Mouse (Mus musculus) CH12.LX (cell line): ENCODE measurements around the gene Prune2. TPM values are rescaled to one million over a fixed set of nuclear protein-coding genes. Genes with fewer than 3 reads are reported as not detected.

ENCODE experiments used
- DNase-seq: peaks from one replicate; pipeline ENCODE4 v3.0.0-alpha.2; 2013; ENCODE audit errors: extremely low read depth
- H3K27ac ChIP-seq: 2 replicates; pipeline ENCODE4 v1.5.1; 2012; ENCODE audit warnings: low read depth, mild to moderate bottlenecking, control low read depth, moderate library complexity; ENCODE audit not compliant: insufficient read depth
- H3K27me3 ChIP-seq: replicated peaks from 2 replicates; pipeline ENCODE3; 2012; ENCODE audit warnings: inconsistent platforms
- H3K36me3 ChIP-seq, 2 experiments: replicated peaks in 1 of 2; 2 replicates each; pipeline versions ENCODE3 to v1.6.1; 2012; ENCODE audit warnings: inconsistent platforms in 1 of 2, low read length in 1 of 2, mild to moderate bottlenecking in 1 of 2, mixed read lengths in 1 of 2, moderate library complexity in 1 of 2; ENCODE audit not compliant: control insufficient read depth in 1 of 2, insufficient read depth in 1 of 2
- H3K4me1 ChIP-seq, 2 experiments: 2 replicates each; pipeline ENCODE4 v1.6.1; 2012; ENCODE audit warnings: inconsistent platforms in 1 of 2, moderate library complexity in 1 of 2; ENCODE audit not compliant: insufficient read depth in 2 of 2, control insufficient read depth in 1 of 2
- H3K4me2 ChIP-seq: 2 replicates; pipeline ENCODE4 v1.6.1; 2012; ENCODE audit warnings: low read depth, mild to moderate bottlenecking, control low read depth; ENCODE audit not compliant: poor library complexity, insufficient read depth, severe bottlenecking
- H3K4me3 ChIP-seq, 3 experiments: fragments of 150-350 bp in 1 of 3; sonication (generic) in 1 of 3; replicated peaks in 1 of 3; 2 replicates each; pipeline versions ENCODE3 to v1.5.1; 2011 to 2012; ENCODE audit warnings: low read depth in 2 of 3, low read length in 2 of 3, mild to moderate bottlenecking in 2 of 3, moderate library complexity in 2 of 3, control low read depth in 1 of 3, improper control_type of control experiment in 1 of 3, inconsistent platforms in 1 of 3, mixed read lengths in 1 of 3; ENCODE audit not compliant: poor library complexity in 1 of 3
- H3K79me2 ChIP-seq: replicated peaks from 2 replicates; pipeline ENCODE4 v1.6.1; 2012; ENCODE audit warnings: mild to moderate bottlenecking, moderate library complexity; ENCODE audit not compliant: control insufficient read depth, poor library complexity, insufficient read depth, severe bottlenecking; ENCODE audit errors: extremely low read depth
- H3K9ac ChIP-seq: 2 replicates; pipeline ENCODE4 v1.6.1; 2012; ENCODE audit warnings: low read depth, mild to moderate bottlenecking, control low read depth, moderate library complexity; ENCODE audit not compliant: insufficient read depth
- H3K9me3 ChIP-seq: replicated peaks from 2 replicates; pipeline ENCODE3; 2012; ENCODE audit warnings: low read length, inconsistent platforms, mixed read lengths
- BHLHE40 ChIP-seq: IDR thresholded peaks from 2 replicates; pipeline ENCODE4 v1.6.1; 2011; ENCODE audit warnings: mild to moderate bottlenecking, low read depth, low read length, improper control_type of control experiment
- CHD1 ChIP-seq: IDR thresholded peaks from 2 replicates; pipeline ENCODE4 v1.6.1; 2012; ENCODE audit warnings: low read depth, low read length, improper control_type of control experiment, inconsistent platforms
- CTCF ChIP-seq, 2 experiments: IDR thresholded peaks in 1 of 2; conservative IDR thresholded peaks in 1 of 2; 2 replicates each; pipeline ENCODE4 v1.5.1; 2011 to 2012; ENCODE audit warnings: low read depth in 2 of 2, low read length in 2 of 2, improper control_type of control experiment in 1 of 2, inconsistent platforms in 1 of 2, mild to moderate bottlenecking in 1 of 2, moderate library complexity in 1 of 2
- E2F4 ChIP-seq: IDR thresholded peaks from 2 replicates; pipeline ENCODE4 v1.6.1; 2011; ENCODE audit warnings: low read depth, low read length, improper control_type of control experiment; ENCODE audit not compliant: insufficient replicate concordance
- EP300 ChIP-seq: IDR thresholded peaks from 2 replicates; pipeline ENCODE4 v1.6.1; 2011; ENCODE audit warnings: low read length, improper control_type of control experiment
- ETS1 ChIP-seq: conservative IDR thresholded peaks from 2 replicates; pipeline ENCODE4 v1.6.1; 2012; ENCODE audit warnings: low read depth, mild to moderate bottlenecking, inconsistent platforms, low read length, improper control_type of control experiment, moderate library complexity
- HCFC1 ChIP-seq: IDR thresholded peaks from 2 replicates; pipeline ENCODE4 v1.6.1; 2012; ENCODE audit warnings: low read depth, mild to moderate bottlenecking, inconsistent platforms, low read length, improper control_type of control experiment
- IRF4 ChIP-seq: IDR thresholded peaks from 2 replicates; pipeline ENCODE4 v1.6.1; 2014; ENCODE audit warnings: low read depth, mild to moderate bottlenecking, inconsistent platforms, low read length, improper control_type of control experiment
- JUN ChIP-seq: IDR thresholded peaks from 2 replicates; pipeline ENCODE4 v1.6.1; 2011; ENCODE audit warnings: low read depth, mild to moderate bottlenecking, low read length, improper control_type of control experiment, moderate library complexity; ENCODE audit not compliant: insufficient read depth
- JUND ChIP-seq: conservative IDR thresholded peaks from 2 replicates; pipeline ENCODE4 v1.6.1; 2011; ENCODE audit warnings: low read depth, low read length, improper control_type of control experiment
- MAZ ChIP-seq: IDR thresholded peaks from 2 replicates; pipeline ENCODE4 v1.6.1; 2012; ENCODE audit warnings: low read depth, mild to moderate bottlenecking, inconsistent platforms, low read length, improper control_type of control experiment, moderate library complexity
- MYC ChIP-seq: IDR thresholded peaks from 2 replicates; pipeline ENCODE4 v1.6.1; 2011; ENCODE audit warnings: low read depth, mild to moderate bottlenecking, improper control_type of control experiment, low read length
- NELFE ChIP-seq: IDR thresholded peaks from 2 replicates; pipeline ENCODE4 v1.6.1; 2011; ENCODE audit warnings: low read depth, low read length, improper control_type of control experiment
- NRF1 ChIP-seq: IDR thresholded peaks from 2 replicates; pipeline ENCODE4 v1.6.1; 2014; ENCODE audit warnings: low read depth, mild to moderate bottlenecking, inconsistent platforms, low read length, improper control_type of control experiment, moderate library complexity
- POLR2AphosphoS2 ChIP-seq: IDR thresholded peaks from 2 replicates; pipeline ENCODE4 v1.6.1; 2011; ENCODE audit warnings: low read depth, low read length, improper control_type of control experiment
- RCOR1 ChIP-seq: conservative IDR thresholded peaks from 2 replicates; pipeline ENCODE4 v1.6.1; 2012; ENCODE audit warnings: low read depth, mild to moderate bottlenecking, inconsistent platforms, low read length, improper control_type of control experiment
- SMC3 ChIP-seq: IDR thresholded peaks from 2 replicates; pipeline ENCODE4 v1.6.1; 2011; ENCODE audit warnings: low read depth, low read length, improper control_type of control experiment
- TBP ChIP-seq: conservative IDR thresholded peaks from 2 replicates; pipeline ENCODE4 v1.6.1; 2011; ENCODE audit warnings: low read depth, low read length, improper control_type of control experiment
- TCF12 ChIP-seq: IDR thresholded peaks from 2 replicates; pipeline ENCODE4 v1.6.1; 2014; ENCODE audit warnings: low read depth, mild to moderate bottlenecking, inconsistent platforms, low read length, improper control_type of control experiment
- USF1 ChIP-seq: IDR thresholded peaks from 2 replicates; pipeline ENCODE4 v1.6.1; 2014; ENCODE audit warnings: low read depth, mild to moderate bottlenecking, inconsistent platforms, low read length, improper control_type of control experiment
- USF2 ChIP-seq: conservative IDR thresholded peaks from 2 replicates; pipeline ENCODE4 v1.6.1; 2011; ENCODE audit warnings: low read depth, low read length, improper control_type of control experiment
- ZC3H11A ChIP-seq: IDR thresholded peaks from 2 replicates; pipeline ENCODE4 v1.6.1; 2012; ENCODE audit warnings: low read depth, mild to moderate bottlenecking, inconsistent platforms, low read length, improper control_type of control experiment
- ZNF384 ChIP-seq: IDR thresholded peaks from 2 replicates; pipeline ENCODE4 v1.6.1; 2012; ENCODE audit warnings: low read depth, low read length, improper control_type of control experiment, inconsistent platforms
- dilution Hi-C: fragments of 300-500 bp; cut with MboI; formaldehyde crosslinking; loops from 2 replicates; pipeline ENCODE4 v1.14.3; 2020; ENCODE audit warnings: low sequenced_read_pairs; ENCODE audit not compliant: extremely low pct_unique_long_range_greater_than_20kb, extremely low pct_ligation_motif_present
- in situ Hi-C: fragments of 300-500 bp; cut with MboI; formaldehyde crosslinking; loops from 3 replicates; pipeline ENCODE4 v1.14.3; 2019; ENCODE audit warnings: low sequenced_read_pairs, low pct_ligation_motif_present, low pct_unique_long_range_greater_than_20kb, mixed read lengths
- polyA plus RNA-seq: library from polyadenylated mRNA; unstranded; fragments of >175 nt; gene quantifications from 2 replicates; pipeline ENCODE4 v1.2.1, GENCODE M21; 2012; ENCODE audit warnings: low read depth; ENCODE audit not compliant: insufficient read length
- total RNA-seq, 2 experiments: library from RNA; depleted of rRNA; stranded (reverse); fragments of 300-350 nt in 1 of 2; fragments of >200 nt in 1 of 2; gene quantifications; 2 replicates each; pipeline ENCODE4 v1.2.3; 2012 to 2014

The Prune2 gene
- total and polyA plus RNA-seq, 3 experiments = 0.04 to 1.7 (median 0.21) TPM

GRCm38 (mm10) chr19:17264481-17265196 is 308.7 kb downstream of the Prune2 start (continued):
- TF ChIP-seq USF1 = peak; percentile 50
- peak; percentile 90 for TF ChIP-seq ZNF384
- TF ChIP-seq SMC3 = peak; percentile 25; the same call in 1 of the 2 replicates
- TF ChIP-seq JUN = peak; percentile 94
- TF ChIP-seq BHLHE40 = peak; percentile 99
- TF ChIP-seq, all 38 proteins: peak for 26

- TF ChIP-seq EP300 (0 out of 2 replicates have a peak, but pooled peaks have one; percentile 14), USF2 (no peak), RCOR1 (no peak), JUND (no peak)
- no peak for DNase-seq
- Histone ChIP-seq H3K4me3 (no peak overlapping the region), H3K9ac (no peak overlapping the region), H3K36me3 (no peaks in the 10 kb centered on the region), H3K4me2 (no peak overlapping the region), H3K9me3 (no peaks in the 10 kb centered on the region), H3K27me3 (no peaks in the 10 kb centered on the region), H3K79me2 (no peaks in the 10 kb centered on the region), H3K4me1 (peaks cover 3 to 20% of the 10 kb centered on the region in 2 experiments; a peak in 2 of 4 replicates), H3K27ac (no peak overlapping the region)
- dilution Hi-C loops (no loop called here), in situ Hi-C loops (no loop called here)
Observed at GRCm38 (mm10) chr19:17268669-17269068, 312.8 kb downstream of the Prune2 start.

- Histone ChIP-seq H3K4me1 (peaks cover 5 to 22% of the 10 kb centered on the region in 2 experiments; a peak in 2 of 4 replicates), H3K9ac (no peak overlapping the region), H3K9me3 (no peaks in the 10 kb centered on the region), H3K79me2 (no peaks in the 10 kb centered on the region), H3K27me3 (no peaks in the 10 kb centered on the region), H3K4me2 (no peak overlapping the region), H3K36me3 (no peaks in the 10 kb centered on the region), H3K27ac (no peak overlapping the region), H3K4me3 (no peak overlapping the region)
- dilution Hi-C loops = no loop called here
- in situ Hi-C loops = no loop called here
- no peak for TF ChIP-seq BHLHE40
- DNase-seq = no peak
Observed at GRCm38 (mm10) chr19:17271179-17271622, 315.3 kb downstream of the Prune2 start.

GRCm38 (mm10) chr19:17272988-17273387 is 317.1 kb downstream of the Prune2 start:
- Histone ChIP-seq H3K4me2 (no peak overlapping the region), H3K79me2 (no peaks in the 10 kb centered on the region), H3K4me3 (no peak overlapping the region), H3K9me3 (no peaks in the 10 kb centered on the region), H3K36me3 (no peaks in the 10 kb centered on the region), H3K9ac (no peak overlapping the region), H3K27me3 (no peaks in the 10 kb centered on the region), H3K4me1 (peaks cover 8 to 31% of the 10 kb centered on the region in 2 experiments; a peak in 3 of 4 replicates), H3K27ac (no peak overlapping the region)
- in situ Hi-C loops = no loop called here
- dilution Hi-C loops = no loop called here
- DNase-seq = no peak
- TF ChIP-seq MYC (no peak), CTCF (conservative IDR thresholded peaks at IDR 0.05 in 1 of 2, IDR thresholded peaks at IDR 0.05 in 1 of 2; ENCODE audit: low read depth in 2 of 2, low read length in 2 of 2) (no peak), SMC3 (no peak), E2F4 (no peak), ZC3H11A (no peak), IRF4 (peak; percentile 54; the same call in 1 of the 2 replicates), TBP (no peak), NELFE (no peak), POLR2AphosphoS2 (no peak), NRF1 (no peak), TCF12 (0 out of 2 replicates have a peak, but pooled peaks have one; percentile 34), CHD1 (no peak), USF1 (no peak), HCFC1 (no peak), ETS1 (peak; percentile 47), MAZ (no peak)
